Mouse (Mus musculus) lung, postnatal 4 days (tissue): ENCODE measurements around the gene Calm2.
A peak's percentile ranks its signal among the peaks of the same experiment; 100 is the strongest.

Source experiments
- DNase-seq, 2 experiments: peaks; one replicate each; pipeline ENCODE4 v3.0.0; 2021

The Calm2 gene

DNA sequence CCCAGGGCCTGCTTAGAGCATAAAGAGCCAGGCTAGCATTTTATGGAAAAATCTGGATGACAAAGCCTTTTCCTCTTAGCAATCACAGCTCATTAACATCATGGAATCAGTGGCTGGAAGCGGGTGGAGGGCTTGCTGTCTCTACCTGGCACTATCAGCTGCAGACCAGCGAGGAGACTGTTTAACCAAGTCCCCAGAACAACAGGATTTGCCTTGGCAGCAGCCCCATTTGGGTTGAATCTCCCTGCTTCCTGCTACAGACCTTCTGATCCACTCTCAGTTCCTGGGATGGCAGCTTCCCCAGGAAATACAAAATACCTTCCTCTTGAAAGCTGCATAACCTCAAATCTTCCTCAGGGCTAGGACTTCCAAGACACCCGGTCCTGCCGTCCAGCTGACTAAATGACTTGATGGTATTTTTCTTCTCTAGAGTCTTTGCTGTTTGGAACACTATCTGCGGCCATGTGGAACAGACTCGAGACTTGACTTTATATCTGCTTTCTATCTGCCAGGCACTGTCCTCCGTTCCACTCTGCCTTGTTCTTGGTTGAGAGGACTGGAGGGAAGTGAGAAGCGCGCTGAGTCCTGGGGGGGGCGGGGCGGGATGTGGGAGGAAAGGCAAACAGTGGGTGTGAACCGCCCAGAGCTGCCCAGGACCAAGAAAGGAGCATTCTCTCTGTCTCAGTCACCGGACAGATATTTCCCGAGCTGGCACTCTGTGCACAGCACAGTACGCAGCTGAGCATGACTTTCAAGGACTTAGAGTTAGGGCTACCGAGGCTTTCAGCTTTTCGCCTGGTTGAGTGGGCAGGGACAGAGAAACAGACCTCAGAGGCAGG is 12.4 kb upstream of the Calm2 start:
- DNase-seq = peak; percentile 61 to 77

GRCm38 (mm10) chr17:87457961-87458360 is 11.2 kb upstream of the Calm2 start:
- DNase-seq = no peak

DNA sequence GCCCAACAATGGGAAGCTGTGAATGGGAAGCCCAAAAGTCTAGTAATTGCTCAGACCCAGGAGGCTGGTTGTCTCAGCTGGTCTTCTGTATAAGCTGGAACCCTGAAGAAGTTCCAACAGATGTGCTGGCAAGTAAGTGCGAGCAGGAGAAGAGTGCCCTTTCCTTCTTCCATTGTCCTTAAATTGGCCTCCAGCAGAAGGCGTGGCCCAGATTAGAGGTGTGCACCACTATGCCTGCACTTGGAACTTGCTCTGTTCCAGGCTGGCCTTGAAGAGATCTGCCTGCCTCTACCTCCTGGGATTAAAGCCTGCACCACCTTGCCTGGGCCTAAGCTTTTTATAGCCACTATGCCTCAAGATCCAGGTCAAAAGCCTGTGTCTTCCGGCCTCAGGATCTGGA is 7.4 kb upstream of the Calm2 start:
- no peak for DNase-seq

- no peak for DNase-seq
Observed at GRCm38 (mm10) chr17:87453336-87453735, 6.6 kb upstream of the Calm2 start.

GRCm38 (mm10) chr17:87448881-87449280 is 2.1 kb upstream of the Calm2 start:
- DNase-seq = no peak

DNA sequence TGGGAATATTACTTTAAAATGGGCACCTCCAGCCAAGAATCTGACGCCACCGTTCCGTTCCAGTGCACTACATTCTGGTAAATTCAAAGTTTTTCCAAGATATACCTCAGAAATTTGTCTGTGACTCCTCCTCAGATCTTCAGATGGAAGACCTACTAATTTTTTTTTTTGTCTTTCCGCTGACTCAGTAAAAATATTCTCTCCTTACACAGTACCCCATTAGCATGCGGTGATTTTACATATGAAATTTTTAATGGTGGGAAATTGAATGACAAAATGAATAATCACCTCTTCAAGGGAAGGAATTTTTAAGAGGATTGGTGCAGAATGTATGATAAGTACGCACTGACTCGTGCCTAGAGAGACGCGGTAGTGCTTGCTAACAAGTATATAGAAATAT is 1.6 kb upstream of the Calm2 start:
- DNase-seq = no peak

DNA sequence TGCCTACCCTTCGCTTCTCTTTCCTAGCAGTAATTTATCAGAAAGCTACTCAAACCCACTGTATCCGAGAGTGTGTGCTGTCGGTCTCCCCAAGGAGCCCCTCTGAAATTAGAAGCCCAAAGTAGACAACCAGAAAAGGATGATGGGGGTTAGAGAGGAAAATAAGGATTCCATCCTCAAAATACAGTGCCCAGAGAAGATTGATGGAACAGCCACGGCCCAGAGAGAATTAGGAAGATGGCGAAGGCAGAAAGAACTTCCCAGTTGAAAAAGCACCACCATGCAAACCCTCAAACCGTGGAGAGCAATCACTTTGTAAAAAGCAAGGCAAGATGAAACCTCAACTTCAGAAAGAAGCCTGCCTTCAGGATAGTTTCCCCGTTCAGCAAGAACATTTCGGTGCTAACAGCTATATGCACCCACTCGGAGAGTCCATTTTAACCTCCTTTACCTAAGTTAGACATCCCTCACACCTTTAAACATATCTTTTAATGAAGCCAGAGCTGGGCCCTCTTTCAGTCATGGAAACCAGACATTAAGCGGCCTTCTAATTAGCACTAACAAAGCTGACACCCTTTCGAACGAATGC is 971 bp upstream of the Calm2 start:
- no peak for DNase-seq

GRCm38 (mm10) chr17:87445917-87446766 is 593 bp downstream of the Calm2 start:
- peak; percentile 74 to 85 for DNase-seq

- DNase-seq = peak in 1 of 2 experiments; percentile 12
Observed at GRCm38 (mm10) chr17:87445337-87445916, 1.3 kb downstream of the Calm2 start.

- DNase-seq = no peak
Observed at GRCm38 (mm10) chr17:87444763-87445162, 2.0 kb downstream of the Calm2 start.

GRCm38 (mm10) chr17:87441537-87441936 is 5.2 kb downstream of the Calm2 start:
- DNase-seq = no peak

DNA sequence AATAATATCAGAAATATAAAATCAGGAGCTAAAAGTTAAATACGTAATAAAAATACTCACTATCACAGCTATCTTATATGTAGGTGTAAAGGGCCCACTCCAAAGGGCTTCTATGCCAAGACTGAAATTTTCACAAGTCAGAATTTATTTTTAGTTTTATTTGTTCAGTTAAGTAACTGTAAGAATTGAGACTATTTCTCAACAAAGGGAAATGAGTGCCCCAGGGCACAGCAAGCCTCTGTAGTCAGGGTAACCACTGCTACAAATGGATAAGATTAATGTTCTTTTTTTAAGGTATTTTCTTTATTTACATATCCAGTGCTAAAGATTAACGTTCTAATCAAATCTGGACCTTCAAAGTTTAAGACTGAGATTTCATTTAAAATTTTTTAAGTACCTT is 7.3 kb downstream of the Calm2 start:
- DNase-seq = no peak

- DNase-seq = no peak
Observed at GRCm38 (mm10) chr17:87433929-87434328, 12.8 kb downstream of the Calm2 start.

- no peak for DNase-seq
Observed at GRCm38 (mm10) chr17:87432743-87433142, 14.0 kb downstream of the Calm2 start.

DNA sequence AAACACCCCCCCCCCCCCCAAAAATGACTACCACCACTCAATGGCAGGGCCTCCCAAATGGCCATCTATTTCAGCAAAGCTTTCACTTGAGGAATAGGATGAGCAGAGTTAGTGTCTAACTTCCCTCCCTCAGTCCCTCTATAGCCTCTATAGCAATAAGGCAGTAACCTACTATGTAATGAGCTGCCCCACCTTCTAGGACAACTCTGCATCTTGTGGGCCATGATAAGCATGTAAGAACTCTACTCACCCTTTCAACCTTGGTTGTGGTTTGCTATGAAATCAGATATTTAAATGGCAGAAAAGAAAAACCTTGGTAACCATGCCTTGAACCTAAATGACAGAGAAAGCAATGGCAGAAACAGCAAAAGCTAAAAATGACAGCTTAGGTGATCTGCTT is 14.4 kb downstream of the Calm2 start:
- DNase-seq = no peak

DNA sequence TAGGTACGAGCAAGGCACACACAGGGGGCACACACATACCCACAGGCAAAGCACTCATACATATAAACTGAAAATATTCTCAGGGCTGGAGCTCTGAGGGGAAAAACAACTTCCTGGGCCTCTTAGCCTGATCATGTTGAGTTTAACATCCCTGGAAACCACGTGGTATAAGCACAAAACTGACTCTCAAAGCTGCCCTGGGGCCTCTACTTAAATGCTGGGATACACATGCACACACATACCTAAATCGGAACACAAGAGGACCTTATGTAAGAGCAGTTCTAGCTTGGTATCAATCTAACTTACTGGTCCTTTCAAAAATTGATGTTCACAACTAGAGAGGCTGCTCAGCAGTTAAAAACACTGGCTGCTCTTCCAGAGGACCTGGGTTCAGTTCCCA is 17.3 kb downstream of the Calm2 start:
- no peak for DNase-seq

- no peak for DNase-seq
Observed at GRCm38 (mm10) chr17:87427511-87427910, 19.2 kb downstream of the Calm2 start, which contains the start of gene Stpg4. Gene Stpg4, minus strand, starts transcription at chr17:87427741.

DNA sequence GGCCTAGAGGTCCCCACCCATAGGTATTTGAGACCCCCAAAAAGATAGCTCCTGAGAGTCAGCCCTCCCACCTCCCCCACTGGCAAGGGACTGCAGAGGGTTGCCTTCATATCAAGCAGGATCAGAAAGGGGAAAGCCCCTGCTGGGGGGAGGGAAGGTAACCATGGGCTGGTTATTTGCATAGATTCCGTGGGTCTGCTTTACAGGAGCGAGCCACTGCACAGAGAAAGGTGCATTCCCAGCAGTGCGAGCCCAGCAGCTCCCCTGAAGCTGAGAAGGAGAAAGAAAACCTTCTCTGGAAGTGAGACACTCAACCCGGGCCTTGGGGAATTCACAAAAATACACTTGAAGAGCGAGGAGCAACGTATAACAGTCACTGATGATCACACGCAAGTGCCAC is 28.7 kb downstream of the Calm2 start:
- DNase-seq = no peak

- DNase-seq = no peak
Observed at GRCm38 (mm10) chr17:87406646-87407045, 40.1 kb downstream of the Calm2 start.

GRCm38 (mm10) chr17:87405576-87405975 is 41.2 kb downstream of the Calm2 start:
- DNase-seq = peak in 1 of 2 experiments; percentile 38

GRCm38 (mm10) chr17:87403462-87403861 is 43.3 kb downstream of the Calm2 start:
- DNase-seq = no peak

DNA sequence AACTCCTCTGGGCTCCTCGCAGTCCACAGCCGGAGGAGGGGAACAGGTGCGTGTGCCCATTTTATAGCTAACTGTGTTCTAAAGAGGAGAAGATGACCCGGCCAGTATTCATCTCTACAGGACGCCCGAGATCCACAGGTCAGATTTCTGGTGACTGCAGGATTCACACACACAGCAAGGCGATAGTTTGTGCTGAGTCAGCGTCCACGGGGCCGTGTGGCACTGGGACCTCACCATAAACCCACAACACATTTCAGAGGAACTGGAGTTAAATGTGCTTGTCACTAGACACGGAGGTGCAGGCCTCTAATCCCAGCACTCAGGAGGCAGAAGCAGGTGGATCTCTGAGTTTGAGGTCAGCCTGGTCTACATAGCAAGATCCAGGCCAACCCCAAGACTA is 44.3 kb downstream of the Calm2 start:
- DNase-seq = no peak

GRCm38 (mm10) chr17:87397088-87397487 is 49.6 kb downstream of the Calm2 start:
- no peak for DNase-seq
